Mouse (Mus musculus) 3T3-L1 (cell line): ENCODE measurements around the gene Tmem117.

Experiments used
- DNase-seq: peaks from one replicate; pipeline ENCODE4 v3.0.0-alpha.2; 2015; ENCODE audit warnings: low read depth, low spot score

The Tmem117 gene

GRCm38 (mm10) chr15:94648430-94648829, 19.4 kb downstream of the Tmem117 start:
- DNase-seq, result no peak

- no peak for DNase-seq
Measured at GRCm38 (mm10) chr15:94649071-94649765, 20.2 kb downstream of the Tmem117 start.

GRCm38 (mm10) chr15:94649766-94650120, 20.7 kb downstream of the Tmem117 start:
- DNase-seq, result no peak

- DNase-seq, result no peak
Measured at GRCm38 (mm10) chr15:94651350-94651749, 22.3 kb downstream of the Tmem117 start.

- no peak for DNase-seq
Measured at GRCm38 (mm10) chr15:94651969-94652842, 23.2 kb downstream of the Tmem117 start.

GRCm38 (mm10) chr15:94652843-94653206, 23.8 kb downstream of the Tmem117 start:
- DNase-seq, result no peak

GRCm38 (mm10) chr15:94655811-94656323, 26.8 kb downstream of the Tmem117 start:
- DNase-seq, result no peak

- DNase-seq, result no peak
Measured at GRCm38 (mm10) chr15:94657882-94658281, 28.9 kb downstream of the Tmem117 start.

GRCm38 (mm10) chr15:94658392-94659111, 29.5 kb downstream of the Tmem117 start:
- DNase-seq, result no peak

GRCm38 (mm10) chr15:94659112-94659437, 30.0 kb downstream of the Tmem117 start:
- DNase-seq, result no peak

GRCm38 (mm10) chr15:94660913-94661312, 31.9 kb downstream of the Tmem117 start:
- DNase-seq, result no peak

GRCm38 (mm10) chr15:94661398-94661797, 32.4 kb downstream of the Tmem117 start:
- peak; percentile 71 for DNase-seq

GRCm38 (mm10) chr15:94664612-94665011, 35.6 kb downstream of the Tmem117 start:
- DNase-seq, result no peak

- no peak for DNase-seq
Measured at GRCm38 (mm10) chr15:94681135-94681534, 52.1 kb downstream of the Tmem117 start.

GRCm38 (mm10) chr15:94684269-94684668, 55.2 kb downstream of the Tmem117 start:
- DNase-seq, result no peak

- no peak for DNase-seq
Measured at GRCm38 (mm10) chr15:94687176-94687575, 58.1 kb downstream of the Tmem117 start.

- no peak for DNase-seq
Measured at GRCm38 (mm10) chr15:94687629-94688028, 58.6 kb downstream of the Tmem117 start.

GRCm38 (mm10) chr15:94689195-94689883, 60.3 kb downstream of the Tmem117 start:
- no peak for DNase-seq

GRCm38 (mm10) chr15:94689884-94690231, 60.8 kb downstream of the Tmem117 start:
- DNase-seq, result peak; percentile 5

GRCm38 (mm10) chr15:94722759-94723158, 93.7 kb downstream of the Tmem117 start:
- DNase-seq, result peak; percentile 80

GRCm38 (mm10) chr15:94732104-94732503, 103.1 kb downstream of the Tmem117 start:
- no peak for DNase-seq

GRCm38 (mm10) chr15:94769227-94769626, 140.2 kb downstream of the Tmem117 start:
- peak; percentile 75 for DNase-seq
